Mouse (Mus musculus) embryo, embryonic 10 days (tissue): ENCODE measurements around the gene Olfr25.

Experiments
- DNase-seq: peaks from one replicate; pipeline ENCODE4 v3.0.0-alpha.2; 2015; ENCODE audit warnings: low spot score

The Olfr25 gene

GRCm38 (mm10) chr9:38328760-38329159 lies at the start of gene Olfr25:
Olfr25 (plus strand) TSS chr9:38329060.
- no peak for DNase-seq

GRCm38 (mm10) chr9:38290807-38291206 lies 38.1 kb upstream of the Olfr25 start, which contains the start of gene Olfr896-ps1:
Olfr896-ps1 (plus strand) TSS chr9:38291107.
- no peak for DNase-seq

GRCm38 (mm10) chr9:38348111-38348510 lies 19.3 kb downstream of the Olfr25 start, which contains the start of gene Olfr898:
Olfr898 (plus strand) TSS chr9:38348411.
- DNase-seq: no peak

- DNase-seq: no peak
These were observed 37.7 kb downstream of the Olfr25 start, which contains the start of gene Olfr250 for GRCm38 (mm10) chr9:38366596-38366995. Olfr250 (plus strand) TSS chr9:38366896.

GRCm38 (mm10) chr9:38376786-38377185 lies 47.9 kb downstream of the Olfr25 start, which contains the start of gene Olfr251:
Olfr251 (plus strand) TSS chr9:38377086.
- DNase-seq: no peak
